Mouse (Mus musculus): ENCODE measurements around the gene Cox4i2.
A peak's percentile ranks its signal among the peaks of the same experiment; 100 is the strongest.

DNA sequence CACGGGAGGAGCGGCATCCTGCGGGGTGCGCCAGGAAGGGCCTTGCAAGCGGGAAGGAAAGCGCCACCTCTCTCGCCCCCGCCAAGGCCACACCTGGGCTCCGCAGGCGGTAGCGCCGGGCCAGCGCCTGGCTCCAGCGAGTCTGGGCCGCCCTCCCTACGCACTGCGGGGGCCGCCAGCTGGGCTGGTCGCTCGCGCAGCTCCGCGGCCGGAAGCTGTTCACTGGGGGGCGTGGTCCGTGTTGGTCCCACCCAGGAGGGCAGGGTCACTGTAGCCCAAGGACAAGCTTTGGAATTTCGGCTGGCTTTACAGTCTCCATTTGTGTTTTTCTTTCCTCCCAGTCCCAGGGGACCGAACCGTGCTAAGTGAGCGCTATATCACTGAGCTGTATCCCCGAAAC, 46.3 kb upstream of the Cox4i2 start:
- TF ChIP-seq CTCF (IDR thresholded peaks at IDR 0.05; ENCODE audit: low read depth, low read length), result no peak
- TF ChIP-seq POLR2A (IDR thresholded peaks at IDR 0.05; ENCODE audit: extremely low read depth, insufficient read depth, low read length), result 0 out of 2 replicates have a peak, but pooled peaks have one; percentile 17

All from liver, adult 2 months (tissue).